Mouse (Mus musculus): ENCODE data around the gene Bloc1s4. TPM values are rescaled to one million over a fixed set of nuclear protein-coding genes. Genes with fewer than 3 reads are reported as not detected.
A peak's percentile ranks its signal among the peaks of the same experiment; 100 is the strongest.

The Bloc1s4 gene
- polyA plus RNA-seq, 1 experiment, result 27.2 TPM

DNA sequence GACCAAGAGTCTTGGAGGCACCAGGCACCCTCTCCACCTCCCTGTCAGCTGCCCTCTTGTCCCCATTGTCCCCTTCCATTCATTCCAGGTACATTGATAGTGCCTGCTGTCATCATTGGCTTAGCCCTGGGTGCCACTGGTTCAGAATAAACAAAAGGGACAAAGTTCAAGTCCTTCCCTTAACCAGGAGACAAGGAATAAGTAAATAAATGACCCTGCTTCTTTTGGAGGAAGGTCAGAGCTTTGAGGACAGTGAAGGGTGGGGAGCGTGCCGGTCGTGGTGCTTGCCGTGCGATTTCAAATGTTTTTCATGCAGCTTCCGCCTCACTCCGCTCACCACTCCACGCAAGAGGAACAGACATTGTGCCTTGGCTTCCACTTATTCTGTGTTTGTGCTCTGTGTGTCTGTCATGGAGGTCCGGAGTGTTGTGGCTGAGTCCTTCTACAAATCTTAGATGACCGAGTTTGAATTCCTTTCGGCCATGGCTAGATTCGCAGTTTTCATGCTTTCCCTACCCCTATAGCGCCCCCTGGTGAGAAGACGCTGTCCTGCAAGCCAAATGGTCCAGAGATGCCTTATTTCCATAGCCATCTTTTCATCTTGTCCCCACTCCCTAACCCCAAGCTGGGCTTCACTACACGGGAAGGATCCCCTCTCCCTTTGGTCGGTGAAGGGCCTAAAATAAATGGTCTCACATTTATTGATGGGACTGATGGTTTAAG lies 6.2 kb downstream of the Bloc1s4 start:
- Histone ChIP-seq H3K36me3 (replicated peaks; ENCODE audit: low read length) (peaks cover 21% of the 10 kb centered on the region), H3K9me3 (no peaks in the 10 kb centered on the region), H3K27me3 (replicated peaks) (no peaks in the 10 kb centered on the region), H3K4me3 (replicated peaks) (peak overlapping the region; percentile 86), H3K4me1 (peaks cover 81% of the 10 kb centered on the region)
- TF ChIP-seq GATA1 (IDR thresholded peaks at IDR 0.05; ENCODE audit: borderline replicate concordance, low read length) (no peak), FLI1 (IDR thresholded peaks at IDR 0.05; ENCODE audit: low read length) (no peak)

DNA sequence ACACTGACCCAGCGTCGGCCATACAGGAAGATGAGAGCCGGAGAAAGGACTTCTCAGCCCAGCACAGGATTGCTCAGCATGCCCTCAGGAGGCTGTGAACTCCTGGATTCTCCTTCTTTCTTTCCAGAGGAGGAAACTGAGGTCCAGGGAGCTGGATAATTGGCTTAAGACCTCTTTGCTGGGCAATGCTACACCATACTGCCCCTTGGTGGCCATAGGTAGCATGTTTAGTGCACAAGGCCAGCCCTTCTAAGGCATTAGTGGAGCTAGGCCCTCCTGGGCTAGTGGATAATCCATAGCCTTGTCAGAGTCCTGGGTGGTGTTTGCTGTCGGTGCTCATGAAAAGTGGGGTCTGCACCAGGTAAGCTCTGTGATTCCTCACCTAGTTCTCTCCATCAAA lies 8.6 kb downstream of the Bloc1s4 start:
- TF ChIP-seq FLI1 (IDR thresholded peaks at IDR 0.05; ENCODE audit: low read length) (no peak), GATA1 (IDR thresholded peaks at IDR 0.05; ENCODE audit: borderline replicate concordance, low read length) (no peak)
- no peak overlapping the region for H3K4me3 ChIP-seq (replicated peaks)
- peaks cover 5% of the 10 kb centered on the region for H3K27me3 ChIP-seq (replicated peaks)
- H3K36me3 ChIP-seq (replicated peaks; ENCODE audit: low read length), result peaks cover 3% of the 10 kb centered on the region
- H3K9me3 ChIP-seq, result no peaks in the 10 kb centered on the region
- H3K4me1 ChIP-seq, result peaks cover 86% of the 10 kb centered on the region

DNA sequence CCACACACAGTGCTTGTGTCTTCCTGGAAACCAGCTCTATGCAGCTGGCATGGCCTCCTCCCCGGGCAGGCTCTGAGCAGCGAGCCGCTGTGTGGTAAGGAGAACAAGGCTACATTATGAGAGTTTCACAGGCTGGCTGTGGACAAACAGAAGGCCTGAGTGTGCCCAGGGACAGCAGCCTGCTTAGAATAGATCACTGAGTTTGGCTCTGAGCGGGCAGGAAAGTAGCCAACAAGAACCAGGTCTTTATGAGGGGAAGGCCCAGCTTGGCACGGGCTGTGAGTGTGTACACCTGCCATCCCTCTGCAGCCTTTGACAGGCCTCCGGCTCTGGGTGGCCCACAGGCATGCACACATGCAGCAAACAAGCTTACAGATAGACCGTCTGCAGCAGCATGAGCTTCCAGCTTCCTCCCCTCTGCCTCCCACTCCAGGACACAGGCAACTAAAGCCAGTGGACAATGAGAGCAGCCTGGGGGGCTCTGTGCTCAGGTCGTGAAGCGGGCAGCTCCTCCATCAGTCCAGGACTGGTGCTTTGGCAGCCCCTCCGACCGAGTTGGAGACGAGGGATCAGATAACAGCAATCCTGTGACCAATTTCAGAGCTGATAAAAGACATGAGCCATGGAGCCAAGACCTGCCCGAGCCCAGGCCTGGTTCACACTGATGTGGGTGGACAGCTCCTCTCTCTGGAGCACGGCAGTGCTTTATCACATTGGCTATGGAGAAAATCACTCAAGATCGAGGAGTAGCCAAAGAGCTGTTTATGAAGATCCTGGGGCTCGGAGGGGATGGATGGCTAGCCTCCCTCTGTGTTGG lies 9.4 kb downstream of the Bloc1s4 start:
- Histone ChIP-seq H3K4me1 (peaks cover 81% of the 10 kb centered on the region), H3K27me3 (replicated peaks) (peaks cover 5% of the 10 kb centered on the region)
- TF ChIP-seq GATA1 (IDR thresholded peaks at IDR 0.05; ENCODE audit: borderline replicate concordance, low read length) (no peak), FLI1 (IDR thresholded peaks at IDR 0.05; ENCODE audit: low read length) (no peak)

DNA sequence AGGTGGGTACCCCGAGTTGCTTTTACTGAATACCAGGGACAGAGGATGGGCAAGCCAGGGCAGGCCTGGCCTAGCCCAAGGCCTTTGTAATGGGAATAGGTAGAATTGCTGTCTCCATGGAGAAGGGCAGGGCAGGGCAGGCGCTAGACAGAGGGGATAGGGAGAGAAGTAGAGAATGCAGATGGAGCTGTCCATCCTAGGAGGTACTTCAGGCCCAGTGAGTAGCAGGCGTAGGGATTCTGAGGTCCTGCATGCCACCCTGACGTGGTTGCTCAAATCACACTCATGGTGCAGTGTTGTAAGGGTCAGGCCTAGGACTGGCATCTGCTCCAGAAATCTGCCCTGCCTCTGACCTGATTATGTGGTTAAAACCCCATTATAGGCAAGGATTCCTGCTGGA lies 10.7 kb downstream of the Bloc1s4 start:
- Histone ChIP-seq H3K27me3 (replicated peaks) (peaks cover 7% of the 10 kb centered on the region), H3K4me1 (peaks cover 86% of the 10 kb centered on the region), H3K4me3 (replicated peaks) (peak overlapping the region; percentile 47), H3K36me3 (replicated peaks; ENCODE audit: low read length) (no peaks in the 10 kb centered on the region), H3K9me3 (no peaks in the 10 kb centered on the region)
- TF ChIP-seq GATA1 (IDR thresholded peaks at IDR 0.05; ENCODE audit: borderline replicate concordance, low read length), result no peak
- TF ChIP-seq FLI1 (IDR thresholded peaks at IDR 0.05; ENCODE audit: low read length), result no peak

More for the DNA sequence above, 9.4 kb downstream of the Bloc1s4 start:
- Histone ChIP-seq H3K4me3 (replicated peaks) (no peak overlapping the region), H3K36me3 (replicated peaks; ENCODE audit: low read length) (no peaks in the 10 kb centered on the region), H3K9me3 (no peaks in the 10 kb centered on the region)

DNA sequence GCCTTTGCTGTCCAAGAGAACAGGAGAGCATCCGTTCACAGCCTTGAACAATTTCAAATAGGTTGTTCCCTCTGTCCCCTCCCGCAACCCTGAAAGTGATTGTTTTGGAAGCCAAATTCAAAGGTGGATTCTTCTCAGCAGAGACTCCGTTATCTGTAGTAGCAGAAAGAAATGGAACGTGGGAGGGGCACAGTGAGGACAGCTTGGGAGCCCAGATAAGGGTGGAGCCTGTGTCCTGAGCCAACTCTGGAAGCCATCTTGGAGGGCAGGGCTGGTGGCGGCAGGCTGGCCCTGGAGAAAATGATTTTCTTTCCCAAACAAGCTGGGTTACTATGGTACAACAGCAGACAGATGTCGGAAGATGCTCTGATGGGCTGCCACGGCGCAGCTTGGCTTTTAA lies 12.4 kb downstream of the Bloc1s4 start:
- peak overlapping the region; percentile 20 for H3K4me3 ChIP-seq (replicated peaks)
- no peaks in the 10 kb centered on the region for H3K9me3 ChIP-seq
- TF ChIP-seq FLI1 (IDR thresholded peaks at IDR 0.05; ENCODE audit: low read length) (no peak), GATA1 (IDR thresholded peaks at IDR 0.05; ENCODE audit: borderline replicate concordance, low read length) (peak; percentile 31; the same call in 1 of the 3 replicates)
- H3K27me3 ChIP-seq (replicated peaks), result peaks cover 11% of the 10 kb centered on the region
- H3K4me1 ChIP-seq, result peaks cover 88% of the 10 kb centered on the region
- no peaks in the 10 kb centered on the region for H3K36me3 ChIP-seq (replicated peaks; ENCODE audit: low read length)

DNA sequence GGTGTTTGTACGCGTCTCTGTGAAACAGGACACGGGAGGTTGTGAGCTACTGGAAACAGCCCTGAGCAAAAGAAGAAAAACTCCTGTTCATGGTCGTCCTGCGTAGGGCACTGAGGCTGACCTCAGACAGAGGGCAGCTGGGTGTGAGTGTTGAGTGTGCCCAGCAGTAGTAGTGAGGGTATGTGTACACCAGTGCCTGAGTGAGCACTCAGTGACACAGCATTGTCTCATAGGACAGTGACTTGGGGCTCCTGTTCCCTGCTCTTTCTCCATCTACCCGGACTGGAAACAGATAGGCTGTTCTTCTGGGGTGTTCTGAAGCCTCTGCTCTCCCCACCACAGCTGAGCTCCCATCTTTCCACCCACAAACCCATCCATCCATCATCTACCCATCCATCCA lies 13.3 kb downstream of the Bloc1s4 start:
- peak overlapping the region; percentile 76 for H3K4me3 ChIP-seq (replicated peaks)
- H3K9me3 ChIP-seq, result no peaks in the 10 kb centered on the region
- TF ChIP-seq GATA1 (IDR thresholded peaks at IDR 0.05; ENCODE audit: borderline replicate concordance, low read length), result no peak
- TF ChIP-seq FLI1 (IDR thresholded peaks at IDR 0.05; ENCODE audit: low read length), result no peak
- peaks cover 88% of the 10 kb centered on the region for H3K4me1 ChIP-seq
- no peaks in the 10 kb centered on the region for H3K36me3 ChIP-seq (replicated peaks; ENCODE audit: low read length)
- H3K27me3 ChIP-seq (replicated peaks), result peaks cover 11% of the 10 kb centered on the region

DNA sequence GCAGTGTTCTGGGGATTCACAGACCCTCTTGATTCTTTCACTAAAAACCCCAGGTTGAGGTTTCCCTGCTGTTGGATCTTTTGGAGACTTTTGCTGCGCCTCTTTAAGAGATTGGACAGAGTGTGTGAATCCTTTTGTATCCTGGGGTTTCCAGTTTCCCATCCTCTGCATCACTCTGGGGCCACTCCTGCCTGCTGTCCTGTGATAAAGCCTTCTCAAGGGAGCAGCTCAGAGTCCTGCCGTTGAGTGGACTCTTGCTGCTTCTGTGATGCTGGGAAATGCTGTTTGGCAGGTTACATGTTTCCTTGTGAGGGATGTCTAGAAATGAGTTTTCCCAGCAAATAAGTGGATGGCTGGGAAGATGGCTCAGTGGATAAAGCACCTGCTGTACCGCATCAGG lies 15.0 kb downstream of the Bloc1s4 start:
- Histone ChIP-seq H3K36me3 (replicated peaks; ENCODE audit: low read length) (no peaks in the 10 kb centered on the region), H3K9me3 (no peaks in the 10 kb centered on the region), H3K4me3 (replicated peaks) (peak overlapping the region; percentile 12), H3K27me3 (replicated peaks) (peaks cover 16% of the 10 kb centered on the region), H3K4me1 (peaks cover 88% of the 10 kb centered on the region)
- no peak for TF ChIP-seq FLI1 (IDR thresholded peaks at IDR 0.05; ENCODE audit: low read length)
- TF ChIP-seq GATA1 (IDR thresholded peaks at IDR 0.05; ENCODE audit: borderline replicate concordance, low read length), result no peak

DNA sequence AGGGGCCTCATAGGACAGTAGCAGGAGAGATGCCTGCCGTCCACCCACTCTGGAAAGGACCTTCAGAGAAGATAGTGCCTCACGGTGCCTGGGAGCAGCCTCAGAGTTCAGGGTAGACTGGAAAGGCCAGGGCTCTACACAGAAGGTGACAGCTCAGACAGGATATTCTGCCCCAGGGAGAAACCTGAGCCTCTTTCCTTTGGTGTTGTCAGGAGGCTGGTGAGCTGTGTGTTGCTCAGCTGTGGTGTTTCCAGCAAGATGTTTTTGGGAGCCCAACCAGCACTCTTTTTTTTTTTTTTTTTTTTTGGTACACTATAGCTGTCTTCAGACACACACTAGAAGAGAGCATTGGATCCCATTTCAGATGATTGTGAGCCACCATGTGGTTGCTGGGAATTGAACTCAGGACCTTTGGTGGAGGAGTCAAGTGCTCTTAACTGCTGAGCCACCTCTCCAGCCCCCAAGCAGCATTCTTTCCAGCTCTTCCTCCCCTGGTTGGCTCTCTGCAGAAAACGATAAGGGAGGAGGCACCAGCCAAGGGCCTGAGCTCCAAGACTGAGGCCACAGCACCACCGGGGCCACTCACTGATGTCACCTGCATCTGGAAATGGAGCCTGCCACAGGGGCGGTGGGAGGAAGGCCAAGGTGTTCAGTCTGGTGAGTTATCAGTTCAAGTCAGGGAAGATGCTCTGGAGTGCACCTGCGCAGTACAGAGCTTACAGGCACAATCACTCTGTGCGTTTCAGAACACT lies 16.4 kb downstream of the Bloc1s4 start:
- Histone ChIP-seq H3K36me3 (replicated peaks; ENCODE audit: low read length) (no peaks in the 10 kb centered on the region), H3K9me3 (no peaks in the 10 kb centered on the region), H3K4me1 (peaks cover 88% of the 10 kb centered on the region), H3K27me3 (replicated peaks) (peaks cover 16% of the 10 kb centered on the region), H3K4me3 (replicated peaks) (no peak overlapping the region)
- TF ChIP-seq GATA1 (IDR thresholded peaks at IDR 0.05; ENCODE audit: borderline replicate concordance, low read length), result no peak
- no peak for TF ChIP-seq FLI1 (IDR thresholded peaks at IDR 0.05; ENCODE audit: low read length)

DNA sequence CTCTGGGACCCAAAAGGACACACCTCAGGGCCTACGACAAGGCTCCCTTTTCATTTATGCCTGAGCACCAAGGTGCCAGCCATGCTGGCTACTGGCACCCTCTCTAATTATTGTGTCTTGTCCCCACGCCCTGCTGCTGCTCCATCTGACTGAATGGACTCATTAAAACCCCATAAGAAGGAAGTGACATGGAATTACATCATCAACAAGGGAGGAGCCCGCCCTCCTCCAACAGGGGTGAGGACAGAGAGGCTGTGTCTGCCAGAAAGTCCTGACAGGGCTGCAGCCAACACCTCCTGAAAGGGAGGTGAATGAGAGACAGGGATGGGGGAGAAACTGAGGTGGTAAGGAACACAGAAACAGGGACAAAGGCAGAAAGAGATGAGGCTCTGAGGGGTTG lies 17.8 kb downstream of the Bloc1s4 start:
- Histone ChIP-seq H3K9me3 (no peaks in the 10 kb centered on the region), H3K27me3 (replicated peaks) (peaks cover 16% of the 10 kb centered on the region), H3K36me3 (replicated peaks; ENCODE audit: low read length) (no peaks in the 10 kb centered on the region), H3K4me3 (replicated peaks) (no peak overlapping the region), H3K4me1 (peaks cover 88% of the 10 kb centered on the region)
- TF ChIP-seq GATA1 (IDR thresholded peaks at IDR 0.05; ENCODE audit: borderline replicate concordance, low read length), result no peak
- no peak for TF ChIP-seq FLI1 (IDR thresholded peaks at IDR 0.05; ENCODE audit: low read length)
